Mouse (Mus musculus) brain, embryonic 14.5 days (tissue): ENCODE measurements around the gene Yes1. TPM values are rescaled to one million over a fixed set of nuclear protein-coding genes. Genes with fewer than 3 reads are reported as not detected.
"Not testable (repeated sequence)": the region's sequence is repeated elsewhere in the genome, so short reads cannot be mapped to it uniquely, and the experiment has no call there.

ENCODE experiments used
- DNase-seq: peaks from one replicate; pipeline ENCODE4 v3.0.0-alpha.2; 2011; ENCODE audit warnings: low read depth
- CTCF ChIP-seq: fragments of 200-500 bp; IDR thresholded peaks from 2 replicates; pipeline ENCODE4 v1.5.1; 2012; ENCODE audit warnings: inconsistent platforms, mild to moderate bottlenecking, moderate library complexity, borderline replicate concordance; ENCODE audit not compliant: insufficient read depth, insufficient read length; ENCODE audit errors: extremely low read depth
- POLR2A ChIP-seq: fragments of 200-500 bp; IDR thresholded peaks from 2 replicates; pipeline ENCODE4 v1.6.1; 2012; ENCODE audit warnings: mild to moderate bottlenecking, inconsistent platforms, borderline replicate concordance; ENCODE audit not compliant: poor library complexity, insufficient read depth, insufficient read length, severe bottlenecking; ENCODE audit errors: extremely low read depth
- polyA plus RNA-seq: library from polyadenylated mRNA; depleted of rRNA; stranded (reverse); fragments of >200 nt; gene quantifications from 2 replicates; pipeline ENCODE4 v1.2.3, GENCODE M21; 2012; rRNA removed

The Yes1 gene
- polyA plus RNA-seq, 1 experiment = 10.3 TPM

GRCm38 (mm10) chr5:32728300-32728699, 117.3 kb downstream of the Yes1 start:
- no peak for TF ChIP-seq CTCF
- no peak for TF ChIP-seq POLR2A
- DNase-seq = no peak

GRCm38 (mm10) chr5:32728851-32729250, 117.9 kb downstream of the Yes1 start:
- no peak for DNase-seq
- no peak for TF ChIP-seq CTCF
- no peak for TF ChIP-seq POLR2A

GRCm38 (mm10) chr5:32733892-32734291, 122.9 kb downstream of the Yes1 start:
- not testable (repeated sequence) for DNase-seq

GRCm38 (mm10) chr5:32735779-32736178, 124.8 kb downstream of the Yes1 start:
- DNase-seq = no peak
- TF ChIP-seq CTCF (no peak), POLR2A (no peak)

Other genes starting within 250 kb of the Yes1 start
- 167 and 198 TPM in 2 replicates for gene Ppp1cb, start 152.3 kb upstream of the Yes1 start, polyA plus RNA-seq
- gene Pisd, start 174.5 kb downstream of the Yes1 start, polyA plus RNA-seq = 75.0 and 93.1 TPM in 2 replicates
- gene Gm20671, start 215.9 kb downstream of the Yes1 start, polyA plus RNA-seq = 0.89 and 3.1 TPM in 2 replicates
- gene Prr14l, start 243.1 kb downstream of the Yes1 start, polyA plus RNA-seq = 10.1 and 15.7 TPM in 2 replicates